Mouse (Mus musculus) cortical plate, adult 2 months (tissue): ENCODE data around the gene Chchd5.

Experiments used
- CTCF ChIP-seq: fragments of 200-500 bp; IDR thresholded peaks from 2 replicates; pipeline ENCODE4 v1.5.1; 2011; ENCODE audit warnings: mild to moderate bottlenecking, control low read depth, low read length; ENCODE audit not compliant: insufficient read depth; ENCODE audit errors: extremely low read depth
- POLR2A ChIP-seq: fragments of 200-500 bp; IDR thresholded peaks from 2 replicates; pipeline ENCODE4 v1.6.1; 2011; ENCODE audit warnings: mild to moderate bottlenecking, low read length, control low read depth; ENCODE audit not compliant: insufficient read depth; ENCODE audit errors: extremely low read depth

GRCm38 (mm10) chr2:129083514-129083913 lies 46.0 kb upstream of the Chchd5 start:
- no peak for TF ChIP-seq POLR2A
- TF ChIP-seq CTCF = no peak
